Mouse (Mus musculus) splenic B cell, adult 2 months (primary cell): ENCODE measurements around the gene Trip11.
A peak's percentile ranks its signal among the peaks of the same experiment; 100 is the strongest.

Experiments used
- DNase-seq: peaks from one replicate; pipeline ENCODE4 v3.0.0-alpha.2; 2011; ENCODE audit warnings: low read depth, low spot score
- H3K27me3 ChIP-seq: 2 replicates; pipeline ENCODE4 v1.6.1; 2012; ENCODE audit warnings: mild to moderate bottlenecking, low read length, moderate library complexity, mixed read lengths; ENCODE audit not compliant: control insufficient read depth, poor library complexity, insufficient read depth, severe bottlenecking
- H3K36me3 ChIP-seq: 2 replicates; pipeline ENCODE4 v1.6.1; 2012; ENCODE audit warnings: mild to moderate bottlenecking, low read length, moderate library complexity, mixed read lengths; ENCODE audit not compliant: control insufficient read depth, poor library complexity, insufficient read depth, severe bottlenecking

The Trip11 gene

GRCm38 (mm10) chr12:101911346-101911745 is 1.7 kb downstream of the Trip11 start:
- Histone ChIP-seq H3K36me3 (0 out of 2 replicates have a peak, but pooled peaks cover 3% of the 10 kb centered on the region), H3K27me3 (no peaks in the 10 kb centered on the region)
- DNase-seq, result no peak

- H3K36me3 ChIP-seq, result 0 out of 2 replicates have a peak, but pooled peaks cover 3% of the 10 kb centered on the region
- DNase-seq, result no peak
- H3K27me3 ChIP-seq, result no peaks in the 10 kb centered on the region
These were observed 2.7 kb downstream of the Trip11 start for GRCm38 (mm10) chr12:101910360-101910759.

- Histone ChIP-seq H3K27me3 (no peaks in the 10 kb centered on the region), H3K36me3 (0 out of 2 replicates have a peak, but pooled peaks cover 3% of the 10 kb centered on the region)
- peak; percentile 22 for DNase-seq
These were observed 7.2 kb downstream of the Trip11 start for GRCm38 (mm10) chr12:101905817-101906216.

GRCm38 (mm10) chr12:101904906-101905305 is 8.2 kb downstream of the Trip11 start:
- H3K36me3 ChIP-seq, result 0 out of 2 replicates have a peak, but pooled peaks cover 3% of the 10 kb centered on the region
- no peaks in the 10 kb centered on the region for H3K27me3 ChIP-seq
- no peak for DNase-seq

GRCm38 (mm10) chr12:101904170-101904569 is 8.9 kb downstream of the Trip11 start:
- DNase-seq, result no peak
- 0 out of 2 replicates have a peak, but pooled peaks cover 3% of the 10 kb centered on the region for H3K36me3 ChIP-seq
- H3K27me3 ChIP-seq, result no peaks in the 10 kb centered on the region

GRCm38 (mm10) chr12:101899671-101900245 is 13.3 kb downstream of the Trip11 start:
- DNase-seq, result no peak
- no peaks in the 10 kb centered on the region for H3K27me3 ChIP-seq
- peaks cover 1% of the 10 kb centered on the region; the same call in 1 of the 2 replicates for H3K36me3 ChIP-seq

- no peak for DNase-seq
- peaks cover 1% of the 10 kb centered on the region; the same call in 1 of the 2 replicates for H3K36me3 ChIP-seq
- no peaks in the 10 kb centered on the region for H3K27me3 ChIP-seq
These were observed 14.1 kb downstream of the Trip11 start for GRCm38 (mm10) chr12:101898966-101899365.

- H3K27me3 ChIP-seq, result no peaks in the 10 kb centered on the region
- H3K36me3 ChIP-seq, result peaks cover 1% of the 10 kb centered on the region; the same call in 1 of the 2 replicates
- DNase-seq, result no peak
These were observed 16.0 kb downstream of the Trip11 start for GRCm38 (mm10) chr12:101897113-101897512.

- DNase-seq, result no peak
- Histone ChIP-seq H3K27me3 (no peaks in the 10 kb centered on the region), H3K36me3 (peaks cover 2% of the 10 kb centered on the region)
These were observed 19.8 kb downstream of the Trip11 start for GRCm38 (mm10) chr12:101893296-101893695.

- DNase-seq, result no peak
- Histone ChIP-seq H3K27me3 (no peaks in the 10 kb centered on the region), H3K36me3 (peaks cover 2% of the 10 kb centered on the region)
These were observed 20.2 kb downstream of the Trip11 start for GRCm38 (mm10) chr12:101892832-101893231.

- DNase-seq, result no peak
- Histone ChIP-seq H3K36me3 (peaks cover 2% of the 10 kb centered on the region), H3K27me3 (no peaks in the 10 kb centered on the region)
These were observed 22.0 kb downstream of the Trip11 start for GRCm38 (mm10) chr12:101891066-101891465.

- no peak for DNase-seq
- peaks cover 7% of the 10 kb centered on the region for H3K36me3 ChIP-seq
These were observed 23.7 kb downstream of the Trip11 start for GRCm38 (mm10) chr12:101889351-101889750.

GRCm38 (mm10) chr12:101888312-101888711 is 24.8 kb downstream of the Trip11 start:
- H3K27me3 ChIP-seq, result no peaks in the 10 kb centered on the region
- peaks cover 10% of the 10 kb centered on the region for H3K36me3 ChIP-seq
- DNase-seq, result no peak

More at GRCm38 (mm10) chr12:101889351-101889750, 23.7 kb downstream of the Trip11 start:
- H3K27me3 ChIP-seq, result no peaks in the 10 kb centered on the region

GRCm38 (mm10) chr12:101884926-101885325 is 28.1 kb downstream of the Trip11 start:
- no peaks in the 10 kb centered on the region for H3K27me3 ChIP-seq
- DNase-seq, result no peak

GRCm38 (mm10) chr12:101876374-101876773 is 36.7 kb downstream of the Trip11 start:
- H3K36me3 ChIP-seq, result peaks cover 16% of the 10 kb centered on the region
- no peak for DNase-seq
- no peaks in the 10 kb centered on the region for H3K27me3 ChIP-seq

More at GRCm38 (mm10) chr12:101884926-101885325, 28.1 kb downstream of the Trip11 start:
- H3K36me3 ChIP-seq, result peaks cover 9% of the 10 kb centered on the region

- peak; percentile 46 for DNase-seq
- H3K27me3 ChIP-seq, result no peaks in the 10 kb centered on the region
These were observed 38.0 kb downstream of the Trip11 start for GRCm38 (mm10) chr12:101875107-101875506.

More at GRCm38 (mm10) chr12:101875107-101875506, 38.0 kb downstream of the Trip11 start:
- H3K36me3 ChIP-seq, result peaks cover 16% of the 10 kb centered on the region
